Comparison of ENCODE assay signal across 8 mouse cellular contexts in genomic region chr13:36726951-36727778, GRCm38 (mm10). TPM values are rescaled to one million over a fixed set of nuclear protein-coding genes. Genes with fewer than 3 reads are reported as not detected.
DNase-seq lines count a peak whose midpoint lies in the region; ATAC-seq and TF ChIP-seq lines count a peak whose summit lies in the region.

No protein-coding gene starts in this region.

- H3K27me3 ChIP-seq in heart, embryonic 11.5 days (ENCODE audit: control insufficient read depth, insufficient read depth, low read length), result peaks cover 83% of the 10 kb centered on the region
- H3K27me3 ChIP-seq in embryonic facial prominence, embryonic 15.5 days, result peaks cover 96% of the 10 kb centered on the region
- peaks cover 72% of the 10 kb centered on the region for H3K27me3 ChIP-seq in intestine, embryonic 15.5 days (replicated peaks)
- H3K27me3 ChIP-seq in lung, embryonic 14.5 days (ENCODE audit: insufficient read depth, low read length), result peaks cover 98% of the 10 kb centered on the region

- peak overlapping the region; percentile 75 for H3K4me2 ChIP-seq in heart, embryonic 11.5 days
- H3K4me2 ChIP-seq in embryonic facial prominence, embryonic 15.5 days (replicated peaks), result peak overlapping the region; percentile 44
- H3K4me2 ChIP-seq in intestine, embryonic 15.5 days (replicated peaks), result peak overlapping the region; percentile 53
- H3K4me2 ChIP-seq in lung, embryonic 14.5 days, result peak overlapping the region; percentile 56

- DNase-seq in heart, adult 8-10 months (ENCODE audit: low spot score), result no peak
- peak; percentile 42 for DNase-seq in T-cell, adult 2 months (ENCODE audit: low spot score)
- no peak for DNase-seq in lung, embryonic 14.5 days
- peak; percentile 67 for DNase-seq in right cerebral cortex, postnatal 25 days

- no peak overlapping the region for H3K27ac ChIP-seq in heart, embryonic 11.5 days (ENCODE audit: low read depth, low read length)
- no peak overlapping the region for H3K27ac ChIP-seq in embryonic facial prominence, embryonic 15.5 days (replicated peaks)
- no peak overlapping the region for H3K27ac ChIP-seq in intestine, embryonic 15.5 days
- no peak overlapping the region for H3K27ac ChIP-seq in lung, embryonic 14.5 days (ENCODE audit: low read depth)

- 0 out of 2 replicates have a peak overlapping the region, but pooled peaks have one; percentile 28 for H3K9ac ChIP-seq in heart, embryonic 11.5 days (ENCODE audit: low read depth, low read length)
- no peak overlapping the region for H3K9ac ChIP-seq in embryonic facial prominence, embryonic 15.5 days
- H3K9ac ChIP-seq in intestine, embryonic 15.5 days, result no peak overlapping the region
- H3K9ac ChIP-seq in lung, embryonic 14.5 days, result no peak overlapping the region

- under 1% methylated on average over 34 of the region's 34 CpGs for WGBS in heart, embryonic 11.5 days (ENCODE audit: insufficient replicate concordance)
- WGBS in embryonic facial prominence, embryonic 15.5 days, result 1% methylated on average over 34 of the region's 34 CpGs
- WGBS in intestine, embryonic 15.5 days, result 7% methylated on average over 34 of the region's 34 CpGs
- WGBS in lung, embryonic 14.5 days, result under 1% methylated on average over 33 of the region's 34 CpGs

- no peak for ATAC-seq in heart, embryonic 11.5 days (replicated peaks; ENCODE audit: insufficient number of reproducible peaks, low FRiP score, low TSS enrichment)
- ATAC-seq in embryonic facial prominence, embryonic 15.5 days (ENCODE audit: insufficient number of reproducible peaks, low FRiP score, low TSS enrichment, low read depth), result no peak
- no peak for ATAC-seq in intestine, embryonic 15.5 days
- no peak for ATAC-seq in lung, embryonic 14.5 days (ENCODE audit: insufficient read depth)
- ATAC-seq in monocyte, adult 5-6 weeks (replicated peaks; ENCODE audit: insufficient number of reproducible peaks, low FRiP score, low TSS enrichment, poor library complexity, severe bottlenecking), result no peak

- H3K9me3 ChIP-seq in heart, embryonic 11.5 days (replicated peaks; ENCODE audit: control insufficient read depth, low read length), result no peaks in the 10 kb centered on the region
- H3K9me3 ChIP-seq in embryonic facial prominence, embryonic 15.5 days (replicated peaks), result no peaks in the 10 kb centered on the region
- H3K9me3 ChIP-seq in intestine, embryonic 15.5 days, result no peaks in the 10 kb centered on the region
- 0 out of 2 replicates have a peak, but pooled peaks cover 3% of the 10 kb centered on the region for H3K9me3 ChIP-seq in lung, embryonic 14.5 days (ENCODE audit: low read depth, low read length)

- TF ChIP-seq CTCF in lung, embryonic 14.5 days (IDR thresholded peaks at IDR 0.05; ENCODE audit: low read depth), result no peak

- no peaks in the 10 kb centered on the region for H3K36me3 ChIP-seq in heart, embryonic 11.5 days (ENCODE audit: control insufficient read depth, insufficient read depth, low read length)
- no peaks in the 10 kb centered on the region for H3K36me3 ChIP-seq in embryonic facial prominence, embryonic 15.5 days
- H3K36me3 ChIP-seq in intestine, embryonic 15.5 days, result no peaks in the 10 kb centered on the region
- H3K36me3 ChIP-seq in lung, embryonic 14.5 days (ENCODE audit: insufficient read depth), result no peaks in the 10 kb centered on the region

- peaks cover 6% of the 10 kb centered on the region for H3K4me1 ChIP-seq in heart, embryonic 11.5 days (ENCODE audit: control insufficient read depth, insufficient read depth, low read length)
- peaks cover 40% of the 10 kb centered on the region for H3K4me1 ChIP-seq in embryonic facial prominence, embryonic 15.5 days
- H3K4me1 ChIP-seq in intestine, embryonic 15.5 days (replicated peaks), result peaks cover 18% of the 10 kb centered on the region
- no peaks in the 10 kb centered on the region; the same call in 1 of the 2 replicates for H3K4me1 ChIP-seq in lung, embryonic 14.5 days (ENCODE audit: insufficient read depth)

- peak overlapping the region; percentile 46 for H3K4me3 ChIP-seq in heart, embryonic 11.5 days (ENCODE audit: low read depth, low read length)
- H3K4me3 ChIP-seq in embryonic facial prominence, embryonic 15.5 days (replicated peaks), result peak overlapping the region; percentile 32
- peak overlapping the region; percentile 25 for H3K4me3 ChIP-seq in intestine, embryonic 15.5 days (replicated peaks)
- peak overlapping the region; percentile 30 for H3K4me3 ChIP-seq in lung, embryonic 14.5 days (ENCODE audit: low read depth, low read length)

RNA-seq across cellular contexts. Expression of gene Nrn1, which starts 7.8 kb away (rescaled TPM):
- 8.8 and 9.5 TPM in 2 replicates for polyA plus RNA-seq in heart, embryonic 11.5 days (2014; fragmentation: Nextera tagmentation; extraction: Ambion mirVana)
- total RNA-seq in heart, adult 8-10 months (2022), result 1 to 10 TPM; 3.6 to 5.1 (median 4.2) TPM
- 6.5 and 8.5 TPM in 2 replicates for polyA plus RNA-seq in embryonic facial prominence, embryonic 15.5 days (2015; fragmentation: Nextera tagmentation; extraction: Ambion mirVana)
- 49.6 and 55.1 TPM in 2 replicates for polyA plus RNA-seq in intestine, embryonic 15.5 days (2015; fragmentation: Nextera tagmentation; extraction: Ambion mirVana)
- polyA plus RNA-seq in lung, embryonic 14.5 days (2014; fragmentation: Nextera tagmentation; extraction: Ambion mirVana), result 0.12 and 0.42 TPM in 2 replicates
- 1.8 TPM in 1 of 3 replicates, not detected in the others for total RNA-seq in monocyte, adult 5-6 weeks (2017)

Comparison
In these comparisons a context has a peak if more than half of its experiments do, and no peak if none do; other contexts are left out.
1. DNase-seq: peak in T-cell, adult 2 months (single experiment) and right cerebral cortex, postnatal 25 days (single experiment); none in heart, adult 8-10 months (single experiment) and lung, embryonic 14.5 days (single experiment).
2. Peak in every context shown above with its lines, with median percentiles within 50 percentile points of each other: H3K4me2 ChIP-seq and H3K4me3 ChIP-seq.